8 mouse cellular contexts compared by ENCODE assay signal in genomic region chr10:75444111-75444826, GRCm38 (mm10). TPM values are rescaled to one million over a fixed set of nuclear protein-coding genes. Genes with fewer than 3 reads are reported as not detected.
DNase-seq lines count a peak whose midpoint lies in the region; ATAC-seq and TF ChIP-seq lines count a peak whose summit lies in the region.

No protein-coding gene starts in this region.

- TF ChIP-seq CTCF in hindbrain, postnatal 0 days (IDR thresholded peaks at IDR 0.05; ENCODE audit: low read depth): no peak
- no peak for TF ChIP-seq CTCF in left cerebral cortex, adult 2 months (IDR thresholded peaks at IDR 0.05)

- no peaks in the 10 kb centered on the region for H3K36me3 ChIP-seq in neural tube, embryonic 12.5 days
- no peaks in the 10 kb centered on the region for H3K36me3 ChIP-seq in hindbrain, postnatal 0 days (ENCODE audit: insufficient read depth, low read length)

- DNase-seq in gastrocnemius, postnatal 14 days: peak; percentile 18
- DNase-seq in gastrocnemius, adult 8-10 months (ENCODE audit: low spot score in 2 of 2): no peak
- DNase-seq in neural tube, embryonic 10.5 days (ENCODE audit: extremely low spot score, low spot score): no peak
- no peak for DNase-seq in hindbrain, postnatal 0 days (ENCODE audit: low spot score)
- DNase-seq in retina, postnatal 7 days (ENCODE audit: low read depth, low spot score): peak; percentile 78
- no peak for DNase-seq in left cerebral cortex, adult 2 months (ENCODE audit: extremely low spot score in 1 of 2, low spot score in 2 of 2)
- no peak for DNase-seq in layer of hippocampus, adult 8-10 months (ENCODE audit: low spot score in 2 of 2)

- H3K9me3 ChIP-seq in neural tube, embryonic 12.5 days: no peaks in the 10 kb centered on the region
- H3K9me3 ChIP-seq in hindbrain, postnatal 0 days (ENCODE audit: low read length): no peaks in the 10 kb centered on the region

- H3K27ac ChIP-seq in neural tube, embryonic 12.5 days: no peak overlapping the region
- no peak overlapping the region; the same call in 1 of the 2 replicates for H3K27ac ChIP-seq in hindbrain, postnatal 0 days
- H3K27ac ChIP-seq in left cerebral cortex, adult 2 months: no peak overlapping the region

- intact Hi-C loops in gastrocnemius, postnatal 14 days (cut with DNase I; ENCODE audit: low total_unique reads): loop anchor here (5.0 kb wide), 1 partner anchor 43 kb away; no protein-coding TSS in a partner anchor
- intact Hi-C loops in left cerebral cortex, adult 2 months (cut with DNase I): no loop called here

- H3K4me1 ChIP-seq in neural tube, embryonic 12.5 days: no peaks in the 10 kb centered on the region; the same call in 1 of the 2 replicates
- peaks cover 8% of the 10 kb centered on the region; the same call in 1 of the 2 replicates for H3K4me1 ChIP-seq in hindbrain, postnatal 0 days (ENCODE audit: insufficient read depth, low read length)

- peak; percentile 48; the same call in 1 of the 2 replicates for ATAC-seq in neural tube, embryonic 12.5 days (ENCODE audit: low FRiP score, low read depth)
- ATAC-seq in hindbrain, postnatal 0 days: peak; percentile 60

- H3K9ac ChIP-seq in neural tube, embryonic 12.5 days: no peak overlapping the region
- no peak overlapping the region for H3K9ac ChIP-seq in hindbrain, postnatal 0 days (replicated peaks; ENCODE audit: low read length)

- WGBS in neural tube, embryonic 12.5 days: 76% methylated on average over 19 of the region's 19 CpGs
- 74% methylated on average over 19 of the region's 19 CpGs for WGBS in hindbrain, postnatal 0 days

- H3K4me2 ChIP-seq in neural tube, embryonic 12.5 days (replicated peaks): no peak overlapping the region
- H3K4me2 ChIP-seq in hindbrain, postnatal 0 days (ENCODE audit: low read depth, low read length): no peak overlapping the region

- no peak overlapping the region for H3K4me3 ChIP-seq in neural tube, embryonic 12.5 days
- no peak overlapping the region for H3K4me3 ChIP-seq in hindbrain, postnatal 0 days (ENCODE audit: low read length)
- H3K4me3 ChIP-seq in left cerebral cortex, adult 2 months: no peak overlapping the region

- no peaks in the 10 kb centered on the region for H3K27me3 ChIP-seq in neural tube, embryonic 12.5 days (replicated peaks)
- H3K27me3 ChIP-seq in hindbrain, postnatal 0 days (ENCODE audit: insufficient read depth, low read length): no peaks in the 10 kb centered on the region

RNA-seq across cellular contexts. Expression of gene Upb1, which starts 43.4 kb away (rescaled TPM):
- under 1 TPM in 1 of 2 experiments, not detected in 1; 0.29 TPM for total RNA-seq in gastrocnemius, postnatal 14 days (2021)
- under 1 TPM in 2 of 4 experiments, not detected in 2; 0.10 to 0.48 TPM for total RNA-seq in gastrocnemius, adult 8-10 months (2022)
- 0.10 TPM in 1 of 2 replicates, not detected in the other for polyA plus RNA-seq in neural tube, embryonic 12.5 days (2016; fragmentation: Nextera tagmentation; extraction: Ambion mirVana)
- 0.26 and 0.50 TPM in 2 replicates for total RNA-seq in hindbrain, postnatal 0 days (2014; rRNA removed)
- 0.71 and 1.4 TPM in 2 replicates for polyA plus RNA-seq in hindbrain, postnatal 0 days (2015; fragmentation: Nextera tagmentation; extraction: Ambion mirVana)
- total RNA-seq in left cerebral cortex, adult 2 months (2021): under 1 TPM; 0.29 to 0.30 TPM
- under 1 TPM; 0.20 to 0.83 (median 0.44) TPM for total RNA-seq in layer of hippocampus, adult 8-10 months (2022)

Comparison
In these comparisons a context has a peak if more than half of its experiments do, and no peak if none do; other contexts are left out.
1. DNase-seq: peak in gastrocnemius, postnatal 14 days (single experiment) and retina, postnatal 7 days (single experiment); none in gastrocnemius, adult 8-10 months (0 of 2), neural tube, embryonic 10.5 days (single experiment), hindbrain, postnatal 0 days (single experiment), left cerebral cortex, adult 2 months (0 of 2) and layer of hippocampus, adult 8-10 months (0 of 2).